Mouse (Mus musculus): ENCODE measurements around the gene Mrps27. TPM values are rescaled to one million over a fixed set of nuclear protein-coding genes. Genes with fewer than 3 reads are reported as not detected.

The Mrps27 gene
- polyA plus RNA-seq (2015; fragmentation: Nextera tagmentation; extraction: Ambion mirVana) = 56.1 and 56.4 TPM in 2 replicates

GRCm38 (mm10) chr13:99344599-99345575, at the start of gene Mrps27, which contains the start of gene Ptcd2:
Gene Mrps27, plus strand, starts transcription at chr13:99344786.
Gene Ptcd2, minus strand, starts transcription at chr13:99344705.
- Histone ChIP-seq H3K9me3 (replicated peaks; ENCODE audit: control insufficient read depth, low read length) (no peaks in the 10 kb centered on the region), H3K4me3 (replicated peaks; ENCODE audit: low read length) (peak within 1 kb of the TSS; percentile 99), H3K27ac (ENCODE audit: low read length) (peak within 1 kb of the TSS; percentile 91), H3K27me3 (ENCODE audit: control insufficient read depth, insufficient read depth, low read length) (no peaks in the 10 kb centered on the region), H3K4me1 (ENCODE audit: control insufficient read depth, insufficient read depth, low read length) (peaks cover 10% of the 10 kb centered on the region), H3K36me3 (ENCODE audit: control insufficient read depth, insufficient read depth, low read length) (peaks cover 7% of the 10 kb centered on the region; the same call in 1 of the 2 replicates), H3K4me2 (ENCODE audit: low read depth, low read length) (peak within 1 kb of the TSS; percentile 83), H3K9ac (ENCODE audit: low read length) (peak within 1 kb of the TSS; percentile 91)
- peak; percentile 99 for ATAC-seq (ENCODE audit: insufficient read depth, low FRiP score)
- 2% methylated on average over 39 of the region's 39 CpGs for WGBS

GRCm38 (mm10) chr13:99299921-99300320, 44.7 kb upstream of the Mrps27 start:
- Histone ChIP-seq H3K9ac (ENCODE audit: low read length) (no peak overlapping the region), H3K4me2 (ENCODE audit: low read depth, low read length) (no peak overlapping the region), H3K36me3 (ENCODE audit: control insufficient read depth, insufficient read depth, low read length) (no peaks in the 10 kb centered on the region), H3K4me1 (ENCODE audit: control insufficient read depth, insufficient read depth, low read length) (peaks cover 7% of the 10 kb centered on the region; the same call in 1 of the 2 replicates), H3K27me3 (ENCODE audit: control insufficient read depth, insufficient read depth, low read length) (no peaks in the 10 kb centered on the region), H3K4me3 (replicated peaks; ENCODE audit: low read length) (no peak overlapping the region), H3K27ac (ENCODE audit: low read length) (no peak overlapping the region), H3K9me3 (replicated peaks; ENCODE audit: control insufficient read depth, low read length) (no peaks in the 10 kb centered on the region)
- ATAC-seq (ENCODE audit: insufficient read depth, low FRiP score) = no peak
- 82% methylated on average over 5 of the region's 5 CpGs for WGBS

DNA sequence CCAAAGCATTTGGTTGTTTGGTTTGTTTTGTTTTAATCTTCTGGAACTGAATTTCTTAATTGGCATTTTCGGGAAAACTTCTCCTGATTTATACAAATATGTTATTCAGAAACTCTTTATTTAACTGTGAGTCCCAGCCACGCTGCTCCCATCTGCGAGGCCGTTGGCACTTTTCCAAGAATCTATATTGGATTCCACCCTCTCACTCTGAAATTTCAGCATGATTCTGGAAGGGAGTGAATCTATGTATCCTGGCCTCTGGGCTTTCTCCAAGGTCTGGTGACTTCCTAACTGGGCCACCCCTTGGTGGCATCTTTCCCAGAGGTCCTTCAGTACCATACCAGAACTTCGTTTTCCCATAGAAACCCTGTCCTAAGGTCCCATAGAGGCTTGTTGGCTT, 40.7 kb upstream of the Mrps27 start:
- Histone ChIP-seq H3K27me3 (ENCODE audit: control insufficient read depth, insufficient read depth, low read length) (no peaks in the 10 kb centered on the region), H3K4me1 (ENCODE audit: control insufficient read depth, insufficient read depth, low read length) (peaks cover 7% of the 10 kb centered on the region; the same call in 1 of the 2 replicates), H3K9me3 (replicated peaks; ENCODE audit: control insufficient read depth, low read length) (no peaks in the 10 kb centered on the region), H3K9ac (ENCODE audit: low read length) (no peak overlapping the region), H3K36me3 (ENCODE audit: control insufficient read depth, insufficient read depth, low read length) (no peaks in the 10 kb centered on the region), H3K4me3 (replicated peaks; ENCODE audit: low read length) (no peak overlapping the region), H3K4me2 (ENCODE audit: low read depth, low read length) (no peak overlapping the region), H3K27ac (ENCODE audit: low read length) (peak overlapping the region; percentile 44; the same call in 1 of the 2 replicates)
- WGBS = 34% methylated on average over 5 of the region's 5 CpGs
- 0 out of 2 replicates have a peak, but pooled peaks have one; percentile 25 for ATAC-seq (ENCODE audit: insufficient read depth, low FRiP score)

DNA sequence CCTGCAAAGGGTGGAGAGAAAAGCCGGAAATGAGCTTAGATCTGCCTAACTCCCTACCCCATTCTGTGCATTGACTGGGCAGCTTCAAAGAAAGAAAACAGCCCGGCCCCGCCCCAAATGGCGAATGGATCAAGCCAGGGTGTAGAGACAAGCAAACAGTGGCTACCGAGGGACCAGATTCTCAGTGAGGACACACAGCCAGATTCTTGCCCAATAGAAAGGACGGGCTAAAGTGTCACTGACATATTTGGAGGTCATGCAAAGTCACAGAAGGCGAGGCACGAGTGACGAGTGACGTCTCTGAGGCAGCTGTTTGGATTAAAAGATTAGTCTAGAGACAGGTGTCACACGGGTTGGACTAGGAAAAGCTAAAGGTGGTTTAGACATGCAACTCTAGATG, 40.2 kb upstream of the Mrps27 start:
- no peaks in the 10 kb centered on the region for H3K9me3 ChIP-seq (replicated peaks; ENCODE audit: control insufficient read depth, low read length)
- no peak overlapping the region for H3K4me3 ChIP-seq (replicated peaks; ENCODE audit: low read length)
- no peak overlapping the region for H3K27ac ChIP-seq (ENCODE audit: low read length)
- 56% methylated on average over 11 of the region's 11 CpGs for WGBS
- no peak overlapping the region for H3K9ac ChIP-seq (ENCODE audit: low read length)
- H3K27me3 ChIP-seq (ENCODE audit: control insufficient read depth, insufficient read depth, low read length) = no peaks in the 10 kb centered on the region
- ATAC-seq (ENCODE audit: insufficient read depth, low FRiP score) = no peak
- no peak overlapping the region for H3K4me2 ChIP-seq (ENCODE audit: low read depth, low read length)
- peaks cover 7% of the 10 kb centered on the region; the same call in 1 of the 2 replicates for H3K4me1 ChIP-seq (ENCODE audit: control insufficient read depth, insufficient read depth, low read length)
- H3K36me3 ChIP-seq (ENCODE audit: control insufficient read depth, insufficient read depth, low read length) = no peaks in the 10 kb centered on the region

- Histone ChIP-seq H3K9me3 (replicated peaks; ENCODE audit: control insufficient read depth, low read length) (no peaks in the 10 kb centered on the region), H3K9ac (ENCODE audit: low read length) (no peak overlapping the region), H3K4me2 (ENCODE audit: low read depth, low read length) (no peak overlapping the region), H3K36me3 (ENCODE audit: control insufficient read depth, insufficient read depth, low read length) (no peaks in the 10 kb centered on the region), H3K4me1 (ENCODE audit: control insufficient read depth, insufficient read depth, low read length) (peaks cover 7% of the 10 kb centered on the region; the same call in 1 of the 2 replicates), H3K4me3 (replicated peaks; ENCODE audit: low read length) (no peak overlapping the region), H3K27ac (ENCODE audit: low read length) (no peak overlapping the region), H3K27me3 (ENCODE audit: control insufficient read depth, insufficient read depth, low read length) (no peaks in the 10 kb centered on the region)
- WGBS = 62% methylated on average over 1 of the region's 1 CpGs
- ATAC-seq (ENCODE audit: insufficient read depth, low FRiP score) = no peak
These were observed 39.4 kb upstream of the Mrps27 start for GRCm38 (mm10) chr13:99305186-99305585.

GRCm38 (mm10) chr13:99306164-99306563, 38.4 kb upstream of the Mrps27 start:
- 76% methylated on average over 8 of the region's 8 CpGs for WGBS
- no peak overlapping the region for H3K27ac ChIP-seq (ENCODE audit: low read length)
- no peak overlapping the region for H3K4me2 ChIP-seq (ENCODE audit: low read depth, low read length)
- H3K9me3 ChIP-seq (replicated peaks; ENCODE audit: control insufficient read depth, low read length) = no peaks in the 10 kb centered on the region
- ATAC-seq (ENCODE audit: insufficient read depth, low FRiP score) = no peak
- no peak overlapping the region for H3K9ac ChIP-seq (ENCODE audit: low read length)
- H3K36me3 ChIP-seq (ENCODE audit: control insufficient read depth, insufficient read depth, low read length) = no peaks in the 10 kb centered on the region
- H3K4me1 ChIP-seq (ENCODE audit: control insufficient read depth, insufficient read depth, low read length) = peaks cover 7% of the 10 kb centered on the region; the same call in 1 of the 2 replicates
- H3K4me3 ChIP-seq (replicated peaks; ENCODE audit: low read length) = no peak overlapping the region
- no peaks in the 10 kb centered on the region for H3K27me3 ChIP-seq (ENCODE audit: control insufficient read depth, insufficient read depth, low read length)

DNA sequence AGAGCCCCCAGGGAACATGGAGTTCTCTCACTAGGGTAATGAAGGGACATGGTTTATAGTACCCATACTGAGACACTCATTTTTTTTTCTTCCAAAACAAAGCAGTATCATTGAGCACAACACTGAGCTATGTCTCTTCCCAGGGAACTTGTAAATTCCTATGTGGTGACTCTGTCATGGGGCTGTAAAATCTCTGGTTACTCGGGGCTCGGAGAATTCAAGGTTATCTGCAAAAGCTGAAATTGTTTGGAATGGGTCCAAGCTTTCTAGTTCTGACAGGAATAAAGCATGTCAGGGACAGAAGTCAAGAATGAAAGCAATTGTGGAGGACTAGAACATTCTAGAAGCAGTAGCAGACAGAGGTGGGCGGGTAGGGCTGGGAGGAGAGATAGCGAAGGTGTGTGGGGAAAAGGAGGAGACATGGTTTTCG, 36.6 kb upstream of the Mrps27 start:
- Histone ChIP-seq H3K4me1 (ENCODE audit: control insufficient read depth, insufficient read depth, low read length) (peaks cover 7% of the 10 kb centered on the region; the same call in 1 of the 2 replicates), H3K4me3 (replicated peaks; ENCODE audit: low read length) (no peak overlapping the region), H3K9ac (ENCODE audit: low read length) (no peak overlapping the region), H3K36me3 (ENCODE audit: control insufficient read depth, insufficient read depth, low read length) (no peaks in the 10 kb centered on the region), H3K27ac (ENCODE audit: low read length) (no peak overlapping the region), H3K27me3 (ENCODE audit: control insufficient read depth, insufficient read depth, low read length) (no peaks in the 10 kb centered on the region), H3K4me2 (ENCODE audit: low read depth, low read length) (no peak overlapping the region), H3K9me3 (replicated peaks; ENCODE audit: control insufficient read depth, low read length) (no peaks in the 10 kb centered on the region)
- ATAC-seq (ENCODE audit: insufficient read depth, low FRiP score) = no peak
- 56% methylated on average over 5 of the region's 5 CpGs for WGBS

DNA sequence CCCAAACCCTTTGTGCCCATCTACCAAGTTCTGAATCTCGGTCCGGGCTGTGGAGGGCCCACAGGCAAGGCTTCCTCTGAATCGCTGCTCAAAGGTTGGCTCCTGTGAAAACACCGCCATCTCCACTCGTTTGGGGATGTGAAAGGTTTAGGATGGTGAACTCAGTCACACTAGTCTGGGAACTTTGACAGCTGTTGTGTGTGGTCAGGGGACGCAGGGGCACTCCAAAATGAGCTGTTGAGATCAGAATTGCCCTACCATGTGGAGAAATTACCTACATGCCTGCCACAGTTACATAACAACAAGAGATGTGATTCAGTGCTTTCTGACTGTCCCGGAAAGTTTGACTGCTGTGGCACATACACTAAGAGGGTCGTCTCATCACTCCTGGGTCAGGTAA, 36.2 kb upstream of the Mrps27 start:
- Histone ChIP-seq H3K9ac (ENCODE audit: low read length) (no peak overlapping the region), H3K27me3 (ENCODE audit: control insufficient read depth, insufficient read depth, low read length) (no peaks in the 10 kb centered on the region), H3K4me2 (ENCODE audit: low read depth, low read length) (no peak overlapping the region), H3K4me1 (ENCODE audit: control insufficient read depth, insufficient read depth, low read length) (peaks cover 7% of the 10 kb centered on the region; the same call in 1 of the 2 replicates), H3K4me3 (replicated peaks; ENCODE audit: low read length) (no peak overlapping the region), H3K27ac (ENCODE audit: low read length) (no peak overlapping the region), H3K36me3 (ENCODE audit: control insufficient read depth, insufficient read depth, low read length) (no peaks in the 10 kb centered on the region), H3K9me3 (replicated peaks; ENCODE audit: control insufficient read depth, low read length) (no peaks in the 10 kb centered on the region)
- no peak for ATAC-seq (ENCODE audit: insufficient read depth, low FRiP score)
- WGBS = 82% methylated on average over 8 of the region's 8 CpGs

- H3K9ac ChIP-seq (ENCODE audit: low read length) = no peak overlapping the region
- WGBS = 89% methylated on average over 5 of the region's 5 CpGs
- no peak overlapping the region for H3K4me2 ChIP-seq (ENCODE audit: low read depth, low read length)
- no peak overlapping the region for H3K4me3 ChIP-seq (replicated peaks; ENCODE audit: low read length)
- H3K27me3 ChIP-seq (ENCODE audit: control insufficient read depth, insufficient read depth, low read length) = no peaks in the 10 kb centered on the region
- H3K9me3 ChIP-seq (replicated peaks; ENCODE audit: control insufficient read depth, low read length) = no peaks in the 10 kb centered on the region
- H3K36me3 ChIP-seq (ENCODE audit: control insufficient read depth, insufficient read depth, low read length) = no peaks in the 10 kb centered on the region
- H3K4me1 ChIP-seq (ENCODE audit: control insufficient read depth, insufficient read depth, low read length) = no peaks in the 10 kb centered on the region
- no peak overlapping the region for H3K27ac ChIP-seq (ENCODE audit: low read length)
- ATAC-seq (ENCODE audit: insufficient read depth, low FRiP score) = no peak
These were observed 30.5 kb upstream of the Mrps27 start for GRCm38 (mm10) chr13:99314098-99314497.

Data from stomach, embryonic 16.5 days (tissue).